Mouse (Mus musculus): Measurements from ENCODE around the gene Asb5. TPM values are rescaled to one million over a fixed set of nuclear protein-coding genes. Genes with fewer than 3 reads are reported as not detected.

Asb5 gene
- 3.7 TPM for polyA plus RNA-seq (2014; fragmentation: Illumina TruSeq; extraction: RNeasy Lipid Tissue Mini Kit (QIAGEN cat#74804); ENCODE audit: low read depth, low replicate concordance)

GRCm38 (mm10) chr8:54529382-54530296, at the start of gene Asb5, which contains the start of gene Spcs3:
Gene Asb5, plus strand, starts transcription at chr8:54529580.
Gene Spcs3, minus strand, starts transcription at chr8:54529998.

GRCm38 (mm10) chr8:54600671-54601251, 71.4 kb downstream of the Asb5 start, which contains the start of gene Spata4:
Gene Spata4, plus strand, starts transcription at chr8:54600781.

Other genes with a start within 250 kb of the Asb5 start
- gene Spcs3, start 418 bp downstream of the Asb5 start, polyA plus RNA-seq (2014; fragmentation: Illumina TruSeq; extraction: RNeasy Lipid Tissue Mini Kit (QIAGEN cat#74804); ENCODE audit: low read depth, low replicate concordance) = 203 TPM
- gene Spata4, start 71.2 kb downstream of the Asb5 start, polyA plus RNA-seq (2014; fragmentation: Illumina TruSeq; extraction: RNeasy Lipid Tissue Mini Kit (QIAGEN cat#74804); ENCODE audit: low read depth, low replicate concordance) = not detected

All from adrenal gland, adult 10 weeks (tissue).